Mouse (Mus musculus): ENCODE data around the gene Rsc1a1.

GRCm38 (mm10) chr4:141686093-141686492 is 694 bp upstream of the Rsc1a1 start:
- no peak for TF ChIP-seq CTCF (IDR thresholded peaks at IDR 0.05)
- no peak for TF ChIP-seq EP300 (IDR thresholded peaks at IDR 0.05; ENCODE audit: insufficient read depth, low read depth, low read length)
- TF ChIP-seq POLR2A (IDR thresholded peaks at IDR 0.05; ENCODE audit: insufficient read depth, low read depth, low read length), result no peak

All from heart, adult 2 months (tissue).